Mouse (Mus musculus): ENCODE measurements at regions not wholly inside any gene's neighbourhood (a gene's known extent, or its start where the extent isn't known, plus 50 kb on each side); places are given as distances from the start of the nearest gene placed in this dataset.

GRCm38 (mm10) chr9:61263335-61263734 is 108.8 kb upstream of the Tle3 start:
- ATAC-seq (ENCODE audit: extremely low read depth, insufficient number of reproducible peaks, low FRiP score, poor library complexity, severe bottlenecking): no peak
- TF ChIP-seq TAL1 (conservative IDR thresholded peaks at IDR 0.05; ENCODE audit: low read depth, low read length): no peak
- no peak for TF ChIP-seq GATA1 (IDR thresholded peaks at IDR 0.05; ENCODE audit: borderline replicate concordance, low read length)
- TF ChIP-seq CTCF (IDR thresholded peaks at IDR 0.05; ENCODE audit: low read depth, low read length): no peak
- no peak for TF ChIP-seq POLR2AphosphoS5 (IDR thresholded peaks at IDR 0.05; ENCODE audit: insufficient replicate concordance, low read depth, low read length)
- no peak for TF ChIP-seq GATA2 (IDR thresholded peaks at IDR 0.05; ENCODE audit: borderline replicate concordance, low read depth, low read length)
- Histone ChIP-seq H3K4me1 (ENCODE audit: insufficient read depth, low read depth, low read length) (no peaks in the 10 kb centered on the region), H3K4me3 (ENCODE audit: low read depth, low read length) (no peak overlapping the region), H3K27me3 (ENCODE audit: insufficient read depth, low read length) (no peaks in the 10 kb centered on the region; the same call in 1 of the 2 replicates), H3K9me3 (replicated peaks) (no peaks in the 10 kb centered on the region), H3K36me3 (replicated peaks) (no peaks in the 10 kb centered on the region)
- no peak for DNase-seq (ENCODE audit: low spot score)

- H3K36me3 ChIP-seq (replicated peaks): no peaks in the 10 kb centered on the region
- ATAC-seq (ENCODE audit: extremely low read depth, insufficient number of reproducible peaks, low FRiP score, poor library complexity, severe bottlenecking) (no peak), DNase-seq (ENCODE audit: low spot score) (no peak)
Measured at GRCm38 (mm10) chr9:61265466-61265865, 106.7 kb upstream of the Tle3 start.

GRCm38 (mm10) chr9:61266992-61267391 is 105.2 kb upstream of the Tle3 start:
- TF ChIP-seq GATA2 (IDR thresholded peaks at IDR 0.05; ENCODE audit: borderline replicate concordance, low read depth, low read length) (no peak), TAL1 (conservative IDR thresholded peaks at IDR 0.05; ENCODE audit: low read depth, low read length) (no peak), POLR2AphosphoS5 (IDR thresholded peaks at IDR 0.05; ENCODE audit: insufficient replicate concordance, low read depth, low read length) (no peak)
- ATAC-seq (ENCODE audit: extremely low read depth, insufficient number of reproducible peaks, low FRiP score, poor library complexity, severe bottlenecking) (no peak), DNase-seq (ENCODE audit: low spot score) (no peak)
- no peaks in the 10 kb centered on the region for H3K27me3 ChIP-seq (ENCODE audit: insufficient read depth, low read length)
- H3K4me1 ChIP-seq (ENCODE audit: insufficient read depth, low read depth, low read length): no peaks in the 10 kb centered on the region
- no peak overlapping the region for H3K4me3 ChIP-seq (ENCODE audit: low read depth, low read length)
- H3K9me3 ChIP-seq (replicated peaks): no peaks in the 10 kb centered on the region
- no peaks in the 10 kb centered on the region for H3K36me3 ChIP-seq (replicated peaks)

More at GRCm38 (mm10) chr9:61265466-61265865, 106.7 kb upstream of the Tle3 start:
- no peaks in the 10 kb centered on the region for H3K9me3 ChIP-seq (replicated peaks)
- no peak overlapping the region for H3K4me3 ChIP-seq (ENCODE audit: low read depth, low read length)
- H3K27me3 ChIP-seq (ENCODE audit: insufficient read depth, low read length): no peaks in the 10 kb centered on the region; the same call in 1 of the 2 replicates
- TF ChIP-seq TAL1 (conservative IDR thresholded peaks at IDR 0.05; ENCODE audit: low read depth, low read length) (no peak), CTCF (IDR thresholded peaks at IDR 0.05; ENCODE audit: low read depth, low read length) (no peak), GATA1 (IDR thresholded peaks at IDR 0.05; ENCODE audit: borderline replicate concordance, low read length) (no peak), POLR2AphosphoS5 (IDR thresholded peaks at IDR 0.05; ENCODE audit: insufficient replicate concordance, low read depth, low read length) (no peak), GATA2 (IDR thresholded peaks at IDR 0.05; ENCODE audit: borderline replicate concordance, low read depth, low read length) (no peak)
- no peaks in the 10 kb centered on the region for H3K4me1 ChIP-seq (ENCODE audit: insufficient read depth, low read depth, low read length)

- Histone ChIP-seq H3K36me3 (replicated peaks) (no peaks in the 10 kb centered on the region), H3K4me1 (ENCODE audit: insufficient read depth, low read depth, low read length) (no peaks in the 10 kb centered on the region), H3K27me3 (ENCODE audit: insufficient read depth, low read length) (no peaks in the 10 kb centered on the region), H3K4me3 (ENCODE audit: low read depth, low read length) (no peak overlapping the region), H3K9me3 (replicated peaks) (no peaks in the 10 kb centered on the region)
- no peak for TF ChIP-seq GATA1 (IDR thresholded peaks at IDR 0.05; ENCODE audit: borderline replicate concordance, low read length)
- TF ChIP-seq TAL1 (conservative IDR thresholded peaks at IDR 0.05; ENCODE audit: low read depth, low read length): no peak
- no peak for TF ChIP-seq CTCF (IDR thresholded peaks at IDR 0.05; ENCODE audit: low read depth, low read length)
- no peak for TF ChIP-seq GATA2 (IDR thresholded peaks at IDR 0.05; ENCODE audit: borderline replicate concordance, low read depth, low read length)
- no peak for TF ChIP-seq POLR2AphosphoS5 (IDR thresholded peaks at IDR 0.05; ENCODE audit: insufficient replicate concordance, low read depth, low read length)
- ATAC-seq (ENCODE audit: extremely low read depth, insufficient number of reproducible peaks, low FRiP score, poor library complexity, severe bottlenecking): no peak
- no peak for DNase-seq (ENCODE audit: low spot score)
Measured at GRCm38 (mm10) chr9:61267541-61267940, 104.6 kb upstream of the Tle3 start.

GRCm38 (mm10) chr9:61268162-61268561 is 104.0 kb upstream of the Tle3 start:
- H3K4me3 ChIP-seq (ENCODE audit: low read depth, low read length): no peak overlapping the region
- no peaks in the 10 kb centered on the region for H3K4me1 ChIP-seq (ENCODE audit: insufficient read depth, low read depth, low read length)
- no peak for TF ChIP-seq GATA1 (IDR thresholded peaks at IDR 0.05; ENCODE audit: borderline replicate concordance, low read length)
- TF ChIP-seq CTCF (IDR thresholded peaks at IDR 0.05; ENCODE audit: low read depth, low read length): no peak
- no peak for TF ChIP-seq GATA2 (IDR thresholded peaks at IDR 0.05; ENCODE audit: borderline replicate concordance, low read depth, low read length)
- TF ChIP-seq POLR2AphosphoS5 (IDR thresholded peaks at IDR 0.05; ENCODE audit: insufficient replicate concordance, low read depth, low read length): no peak
- TF ChIP-seq TAL1 (conservative IDR thresholded peaks at IDR 0.05; ENCODE audit: low read depth, low read length): no peak
- no peaks in the 10 kb centered on the region; the same call in 1 of the 2 replicates for H3K27me3 ChIP-seq (ENCODE audit: insufficient read depth, low read length)
- no peaks in the 10 kb centered on the region for H3K9me3 ChIP-seq (replicated peaks)
- ATAC-seq (ENCODE audit: extremely low read depth, insufficient number of reproducible peaks, low FRiP score, poor library complexity, severe bottlenecking) (no peak), DNase-seq (ENCODE audit: low spot score) (no peak)
- H3K36me3 ChIP-seq (replicated peaks): no peaks in the 10 kb centered on the region

- DNase-seq (ENCODE audit: low spot score): no peak
- no peaks in the 10 kb centered on the region for H3K9me3 ChIP-seq (replicated peaks)
- H3K27me3 ChIP-seq (ENCODE audit: insufficient read depth, low read length): no peaks in the 10 kb centered on the region; the same call in 1 of the 2 replicates
- H3K4me3 ChIP-seq (ENCODE audit: low read depth, low read length): no peak overlapping the region
- H3K4me1 ChIP-seq (ENCODE audit: insufficient read depth, low read depth, low read length): no peaks in the 10 kb centered on the region
- H3K36me3 ChIP-seq (replicated peaks): no peaks in the 10 kb centered on the region
- TF ChIP-seq POLR2AphosphoS5 (IDR thresholded peaks at IDR 0.05; ENCODE audit: insufficient replicate concordance, low read depth, low read length) (no peak), CTCF (IDR thresholded peaks at IDR 0.05; ENCODE audit: low read depth, low read length) (no peak), GATA1 (IDR thresholded peaks at IDR 0.05; ENCODE audit: borderline replicate concordance, low read length) (no peak), TAL1 (conservative IDR thresholded peaks at IDR 0.05; ENCODE audit: low read depth, low read length) (no peak), GATA2 (IDR thresholded peaks at IDR 0.05; ENCODE audit: borderline replicate concordance, low read depth, low read length) (no peak)
- no peak for ATAC-seq (ENCODE audit: extremely low read depth, insufficient number of reproducible peaks, low FRiP score, poor library complexity, severe bottlenecking)
Measured at GRCm38 (mm10) chr9:61268681-61269080, 103.5 kb upstream of the Tle3 start.
